Mouse (Mus musculus) stomach, adult 2 months (tissue): ENCODE data around the gene Pakap. TPM values are rescaled to one million over a fixed set of nuclear protein-coding genes. Genes with fewer than 3 reads are reported as not detected.

Experiments
- polyA plus RNA-seq: library from polyadenylated mRNA; depleted of rRNA; stranded (reverse); fragments of >200 nt; gene quantifications from 2 replicates; pipeline ENCODE4 v1.2.3, GENCODE M21; 2012; rRNA removed

Pakap gene
- 0.17 and 0.18 TPM in 2 replicates for polyA plus RNA-seq

DNA sequence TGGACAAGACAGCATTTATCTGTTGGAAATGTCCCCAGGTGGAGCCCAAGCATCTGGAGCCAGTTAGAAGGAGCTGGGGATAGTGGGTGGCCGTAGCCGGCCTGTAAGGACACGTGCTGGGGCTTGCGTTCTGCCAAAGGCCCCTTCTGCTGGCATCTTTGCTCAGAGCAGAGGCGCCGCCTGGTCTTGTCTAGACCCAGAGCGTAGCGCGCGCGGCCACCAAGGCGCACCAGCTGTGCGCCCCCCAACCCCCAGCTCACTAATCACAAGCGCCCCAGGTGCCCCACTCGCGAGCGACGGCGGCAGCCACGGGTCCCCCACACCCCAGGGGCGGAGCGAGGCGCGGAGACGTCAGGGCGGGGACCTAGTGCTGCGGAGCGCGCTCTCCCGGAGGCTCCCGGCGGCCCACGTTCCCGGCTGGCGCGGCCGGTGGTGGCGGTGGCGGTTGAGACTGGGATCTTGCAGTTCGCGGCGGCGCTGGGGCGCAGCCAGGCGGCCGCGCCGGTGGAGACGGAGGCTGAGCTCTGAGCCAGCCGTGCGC, at the start of gene Pakap:
Gene Pakap, plus strand, starts transcription at position 514 of the 541 bp plus-strand sequence.

DNA sequence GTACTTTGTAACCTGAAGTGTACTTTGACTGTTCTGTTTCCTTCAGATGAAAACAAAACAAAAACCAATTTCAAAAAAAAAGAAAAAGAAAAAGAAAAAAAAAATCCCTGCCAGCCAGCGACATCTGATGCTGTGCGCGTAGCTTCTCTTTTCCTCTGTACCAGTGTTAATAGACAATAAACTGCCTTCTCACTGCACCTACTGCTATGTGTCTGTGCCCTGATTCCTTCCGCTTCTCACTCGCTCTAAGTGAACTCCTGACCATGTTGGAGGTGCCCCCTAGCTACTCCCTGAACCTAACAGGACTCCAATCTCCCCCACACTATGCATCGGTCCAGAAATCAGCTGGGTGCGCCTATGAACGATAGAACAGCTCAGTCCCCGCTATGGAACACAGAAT, 149.4 kb downstream of the Pakap start, which contains the start of gene Akap2:
Gene Akap2, plus strand, starts transcription at position 304 of the 400 bp plus-strand sequence.

DNA sequence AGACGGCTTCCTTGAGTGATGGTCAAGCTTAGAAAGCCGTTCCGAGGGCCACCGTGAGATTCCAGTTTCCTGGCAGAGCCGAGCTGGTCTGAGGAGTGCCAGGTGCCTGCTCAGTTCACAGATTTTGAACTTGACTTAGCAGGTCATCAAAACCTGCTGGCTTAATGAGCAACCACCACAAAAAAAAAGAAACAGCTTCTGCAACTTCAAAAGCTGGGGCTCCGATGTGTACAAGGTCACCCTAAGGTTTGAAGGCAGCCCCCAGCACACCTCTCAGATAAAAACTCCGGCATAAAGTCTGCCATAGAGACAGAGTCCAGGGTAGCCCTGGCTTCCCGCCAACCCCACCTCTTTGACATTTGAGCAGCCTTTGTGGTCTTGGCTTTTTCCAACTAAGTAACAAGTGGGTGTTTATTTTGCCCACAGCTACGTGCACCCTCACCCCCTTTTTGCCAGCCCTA, 348.3 kb downstream of the Pakap start, which contains the start of gene D630039A03Rik:
Gene D630039A03Rik, minus strand, starts transcription at position 97 of the 461 bp plus-strand sequence.

Other genes starting within 250 kb of the Pakap start
- 0.04 TPM in 2 replicates for gene Palm2, start 133.9 kb upstream of the Pakap start, polyA plus RNA-seq
- gene Akap2, start 149.5 kb downstream of the Pakap start, polyA plus RNA-seq, result 10.4 and 10.8 TPM in 2 replicates